Mouse (Mus musculus): Measurements from ENCODE around the gene Agbl5. TPM values are rescaled to one million over a fixed set of nuclear protein-coding genes. Genes with fewer than 3 reads are reported as not detected.

The Agbl5 gene
- polyA plus RNA-seq, 1 experiment from 2014 or later: 18.9 TPM

- H3K4me2 ChIP-seq (ENCODE audit: low read length): peak overlapping the region; percentile 80; the same call in 1 of the 2 replicates
- ATAC-seq: no peak
- H3K9me3 ChIP-seq (replicated peaks; ENCODE audit: control insufficient read depth, low read length): no peaks in the 10 kb centered on the region
- no peak for DNase-seq (ENCODE audit: low spot score)
- H3K36me3 ChIP-seq (ENCODE audit: control insufficient read depth, insufficient read depth, low read length): no peaks in the 10 kb centered on the region
- 0 out of 2 replicates have a peak overlapping the region, but pooled peaks have one; percentile 5 for H3K4me3 ChIP-seq (ENCODE audit: low read depth, low read length)
- WGBS: 63% methylated on average over 19 of the region's 19 CpGs
- H3K27ac ChIP-seq (ENCODE audit: low read depth, low read length): no peak overlapping the region
- H3K27me3 ChIP-seq (replicated peaks; ENCODE audit: control insufficient read depth, insufficient read depth, low read length): no peaks in the 10 kb centered on the region
- H3K4me1 ChIP-seq (ENCODE audit: control insufficient read depth, insufficient read depth, low read length): peaks cover 15% of the 10 kb centered on the region; the same call in 1 of the 2 replicates
- H3K9ac ChIP-seq (ENCODE audit: low read length): no peak overlapping the region
Measured at GRCm38 (mm10) chr5:30920621-30921020, 32.1 kb downstream of the Agbl5 start.

DNA sequence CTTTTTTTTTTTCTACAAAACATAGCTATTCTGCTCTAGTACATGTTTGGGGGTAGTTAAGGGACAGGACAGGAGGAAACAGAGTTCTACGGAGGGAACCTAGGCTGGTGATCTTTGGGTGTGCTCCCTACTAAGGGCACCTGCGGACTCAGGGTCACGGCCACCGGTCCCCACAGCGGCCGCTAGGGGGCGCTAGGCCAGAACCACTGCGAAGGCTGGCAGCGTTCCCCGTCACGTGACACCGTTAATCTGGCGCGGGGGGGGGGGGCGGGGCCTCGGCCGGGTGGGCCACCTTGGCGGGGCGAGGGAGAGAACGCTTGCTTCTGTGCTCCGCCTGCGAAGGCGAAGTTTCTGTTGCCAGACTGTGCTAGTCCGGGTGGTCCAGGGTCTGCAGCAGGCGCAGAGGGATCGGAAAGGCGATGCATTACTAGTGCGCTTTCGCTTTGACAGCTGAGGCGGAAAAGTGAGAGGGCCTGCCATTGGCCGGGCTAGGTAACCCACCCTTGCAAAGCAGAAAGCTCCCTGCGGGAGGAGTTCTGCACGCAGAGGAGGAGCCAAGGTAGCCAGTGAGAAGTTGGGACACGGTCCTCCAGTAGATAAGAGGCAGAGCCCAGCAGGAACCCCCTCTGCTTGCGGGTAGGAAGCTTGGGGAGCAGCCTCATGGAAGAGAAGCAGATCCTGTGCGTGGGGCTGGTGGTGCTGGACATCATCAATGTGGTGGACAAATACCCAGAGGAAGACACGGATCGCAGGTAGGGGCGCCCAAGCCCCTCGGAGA is 33.0 kb downstream of the Agbl5 start, which contains the start of gene Khk:
Gene Khk, plus strand, starts transcription at position 176 of the 778 bp plus-strand sequence.
- Histone ChIP-seq H3K27ac (ENCODE audit: low read depth, low read length) (peak within 1 kb of the TSS; percentile 58), H3K9me3 (replicated peaks; ENCODE audit: control insufficient read depth, low read length) (no peaks in the 10 kb centered on the region), H3K36me3 (ENCODE audit: control insufficient read depth, insufficient read depth, low read length) (no peaks in the 10 kb centered on the region), H3K27me3 (replicated peaks; ENCODE audit: control insufficient read depth, insufficient read depth, low read length) (no peaks in the 10 kb centered on the region), H3K4me3 (ENCODE audit: low read depth, low read length) (peak within 1 kb of the TSS; percentile 43), H3K9ac (ENCODE audit: low read length) (peak within 1 kb of the TSS; percentile 59), H3K4me2 (ENCODE audit: low read length) (peak within 1 kb of the TSS; percentile 80), H3K4me1 (ENCODE audit: control insufficient read depth, insufficient read depth, low read length) (peaks cover 13% of the 10 kb centered on the region; the same call in 1 of the 2 replicates)
- ATAC-seq (peak; percentile 75), DNase-seq (ENCODE audit: low spot score) (peak; percentile 90)
- 1% methylated on average over 40 of the region's 40 CpGs for WGBS

GRCm38 (mm10) chr5:30922581-30923041 is 34.1 kb downstream of the Agbl5 start:
- H3K4me3 ChIP-seq (ENCODE audit: low read depth, low read length): no peak overlapping the region

DNA sequence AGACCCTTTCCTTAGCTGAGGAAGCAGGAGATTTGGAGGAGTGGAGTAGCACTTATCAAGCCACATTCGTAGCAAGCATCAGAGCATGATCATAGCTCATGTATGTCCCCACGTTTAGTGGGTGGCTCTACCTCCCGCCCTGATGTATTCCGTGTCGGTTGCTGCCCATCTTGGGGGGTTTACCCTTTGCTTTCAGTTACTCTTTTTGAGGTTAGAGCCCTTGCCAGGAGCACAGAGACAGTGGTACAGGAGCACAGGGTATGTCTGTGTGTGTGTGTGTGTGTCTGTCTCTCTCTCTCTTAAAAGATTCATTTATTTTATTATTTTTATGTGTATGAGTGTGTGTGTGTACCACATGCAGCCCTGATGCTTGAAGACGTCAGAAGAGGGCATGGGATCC is 34.6 kb downstream of the Agbl5 start:
- Histone ChIP-seq H3K9ac (ENCODE audit: low read length) (no peak overlapping the region), H3K4me2 (ENCODE audit: low read length) (no peak overlapping the region), H3K36me3 (ENCODE audit: control insufficient read depth, insufficient read depth, low read length) (no peaks in the 10 kb centered on the region), H3K4me3 (ENCODE audit: low read depth, low read length) (no peak overlapping the region), H3K9me3 (replicated peaks; ENCODE audit: control insufficient read depth, low read length) (no peaks in the 10 kb centered on the region), H3K27me3 (replicated peaks; ENCODE audit: control insufficient read depth, insufficient read depth, low read length) (no peaks in the 10 kb centered on the region), H3K4me1 (ENCODE audit: control insufficient read depth, insufficient read depth, low read length) (peaks cover 13% of the 10 kb centered on the region; the same call in 1 of the 2 replicates), H3K27ac (ENCODE audit: low read depth, low read length) (no peak overlapping the region)
- 85% methylated on average over 6 of the region's 6 CpGs for WGBS
- DNase-seq (ENCODE audit: low spot score) (no peak), ATAC-seq (no peak)

More at GRCm38 (mm10) chr5:30922581-30923041, 34.1 kb downstream of the Agbl5 start:
- H3K27ac ChIP-seq (ENCODE audit: low read depth, low read length): no peak overlapping the region
- peaks cover 13% of the 10 kb centered on the region; the same call in 1 of the 2 replicates for H3K4me1 ChIP-seq (ENCODE audit: control insufficient read depth, insufficient read depth, low read length)
- H3K27me3 ChIP-seq (replicated peaks; ENCODE audit: control insufficient read depth, insufficient read depth, low read length): no peaks in the 10 kb centered on the region
- 74% methylated on average over 10 of the region's 10 CpGs for WGBS
- H3K9me3 ChIP-seq (replicated peaks; ENCODE audit: control insufficient read depth, low read length): no peaks in the 10 kb centered on the region
- H3K4me2 ChIP-seq (ENCODE audit: low read length): peak overlapping the region; percentile 80; the same call in 1 of the 2 replicates
- no peak overlapping the region for H3K9ac ChIP-seq (ENCODE audit: low read length)
- DNase-seq (ENCODE audit: low spot score): no peak
- no peak for ATAC-seq
- H3K36me3 ChIP-seq (ENCODE audit: control insufficient read depth, insufficient read depth, low read length): no peaks in the 10 kb centered on the region

DNA sequence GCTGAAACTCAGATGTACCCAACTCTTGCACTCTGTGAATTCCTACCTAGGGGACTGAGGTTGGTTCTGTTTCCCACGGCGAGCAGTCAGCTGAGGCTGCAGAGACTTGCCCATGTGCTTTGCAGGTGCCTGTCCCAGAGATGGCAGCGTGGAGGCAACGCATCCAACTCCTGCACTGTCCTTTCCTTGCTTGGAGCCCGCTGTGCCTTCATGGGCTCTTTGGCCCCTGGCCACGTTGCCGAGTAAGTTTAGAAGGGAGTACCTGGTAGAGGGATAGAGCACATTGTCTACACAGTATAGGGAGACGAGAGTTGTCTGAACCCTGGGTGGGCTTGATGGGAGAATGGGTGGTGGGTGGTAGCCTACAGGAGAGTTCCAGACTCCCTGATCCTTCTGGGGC is 36.1 kb downstream of the Agbl5 start:
- H3K9me3 ChIP-seq (replicated peaks; ENCODE audit: control insufficient read depth, low read length): no peaks in the 10 kb centered on the region
- H3K27ac ChIP-seq (ENCODE audit: low read depth, low read length): no peak overlapping the region
- H3K9ac ChIP-seq (ENCODE audit: low read length): no peak overlapping the region
- no peak overlapping the region for H3K4me2 ChIP-seq (ENCODE audit: low read length)
- no peak overlapping the region for H3K4me3 ChIP-seq (ENCODE audit: low read depth, low read length)
- no peak for DNase-seq (ENCODE audit: low spot score)
- WGBS: 78% methylated on average over 8 of the region's 8 CpGs
- ATAC-seq: no peak
- H3K27me3 ChIP-seq (replicated peaks; ENCODE audit: control insufficient read depth, insufficient read depth, low read length): no peaks in the 10 kb centered on the region
- peaks cover 13% of the 10 kb centered on the region; the same call in 1 of the 2 replicates for H3K4me1 ChIP-seq (ENCODE audit: control insufficient read depth, insufficient read depth, low read length)
- H3K36me3 ChIP-seq (ENCODE audit: control insufficient read depth, insufficient read depth, low read length): no peaks in the 10 kb centered on the region

DNA sequence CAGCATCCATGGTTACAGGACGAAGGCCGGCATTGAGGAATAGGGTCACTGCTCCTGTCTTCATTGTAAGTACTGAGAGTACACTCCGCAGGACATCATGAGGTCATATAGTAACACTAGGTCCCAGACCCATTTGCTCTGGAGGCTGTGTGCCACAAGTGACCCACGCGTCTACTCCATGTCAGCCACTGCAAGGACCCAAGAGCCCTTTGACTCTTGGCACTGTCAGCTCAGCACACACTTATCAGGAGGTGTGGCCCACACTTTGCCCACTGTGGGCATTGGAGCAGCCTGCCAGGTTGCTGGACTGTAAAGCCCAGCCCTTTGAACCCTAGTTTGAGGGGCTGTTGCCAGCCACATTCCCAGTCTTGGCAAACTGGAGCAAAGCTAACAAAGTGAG is 36.7 kb downstream of the Agbl5 start:
- Histone ChIP-seq H3K4me1 (ENCODE audit: control insufficient read depth, insufficient read depth, low read length) (peaks cover 13% of the 10 kb centered on the region; the same call in 1 of the 2 replicates), H3K4me2 (ENCODE audit: low read length) (no peak overlapping the region), H3K27me3 (replicated peaks; ENCODE audit: control insufficient read depth, insufficient read depth, low read length) (no peaks in the 10 kb centered on the region), H3K9ac (ENCODE audit: low read length) (no peak overlapping the region), H3K27ac (ENCODE audit: low read depth, low read length) (no peak overlapping the region), H3K36me3 (ENCODE audit: control insufficient read depth, insufficient read depth, low read length) (no peaks in the 10 kb centered on the region), H3K9me3 (replicated peaks; ENCODE audit: control insufficient read depth, low read length) (no peaks in the 10 kb centered on the region), H3K4me3 (ENCODE audit: low read depth, low read length) (no peak overlapping the region)
- WGBS: 94% methylated on average over 5 of the region's 5 CpGs
- ATAC-seq: no peak
- DNase-seq (ENCODE audit: low spot score): no peak

DNA sequence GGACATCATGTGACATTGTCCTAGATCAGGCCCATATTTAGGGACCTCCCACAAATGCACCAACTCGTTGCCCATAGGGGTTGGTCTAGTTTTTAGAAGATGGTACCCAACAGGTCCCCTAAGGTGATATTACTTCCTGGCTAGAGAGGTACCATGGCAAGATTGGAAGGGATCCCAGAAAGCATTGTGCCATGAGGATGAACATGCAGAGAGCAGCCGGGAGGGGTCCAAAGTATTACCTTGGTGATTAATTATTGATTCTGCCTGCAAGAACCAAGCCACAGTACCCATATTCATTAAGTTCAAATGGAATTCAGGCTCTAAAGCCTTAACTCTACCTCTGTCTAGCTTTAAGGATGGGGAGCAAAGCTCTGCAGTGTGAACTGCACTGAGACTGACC is 37.6 kb downstream of the Agbl5 start:
- no peak for DNase-seq (ENCODE audit: low spot score)

DNA sequence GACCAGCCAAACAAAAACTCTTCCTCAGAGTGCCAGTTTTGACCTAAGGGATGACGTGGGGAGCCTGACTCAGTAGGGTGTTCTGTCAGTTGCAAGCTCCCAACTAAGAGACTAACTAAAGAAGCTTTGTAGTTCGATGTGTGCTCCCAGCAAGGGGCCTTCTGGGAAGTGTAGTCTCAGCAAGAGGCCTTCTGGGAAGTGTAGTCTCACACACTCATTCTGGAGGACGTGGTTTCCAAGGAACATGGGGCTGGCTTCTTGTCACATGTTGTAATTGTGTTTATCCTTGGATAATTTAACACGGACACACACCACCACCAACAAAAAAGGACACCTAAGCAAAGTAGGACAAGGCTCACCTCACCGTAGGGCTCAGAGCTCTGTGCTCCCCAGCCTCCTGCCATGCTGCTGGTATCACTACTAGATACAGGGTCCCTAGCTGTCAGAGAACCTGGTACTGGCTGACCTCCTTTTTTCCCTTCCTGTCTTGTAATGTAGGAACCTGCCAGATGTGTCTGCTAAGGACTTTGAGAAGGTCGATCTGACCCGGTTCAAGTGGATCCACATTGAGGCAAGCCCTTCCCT is 39.5 kb downstream of the Agbl5 start:
- Histone ChIP-seq H3K4me2 (ENCODE audit: low read length) (peak overlapping the region; percentile 31; the same call in 1 of the 2 replicates), H3K4me3 (ENCODE audit: low read depth, low read length) (no peak overlapping the region), H3K36me3 (ENCODE audit: control insufficient read depth, insufficient read depth, low read length) (no peaks in the 10 kb centered on the region), H3K27me3 (replicated peaks; ENCODE audit: control insufficient read depth, insufficient read depth, low read length) (no peaks in the 10 kb centered on the region), H3K9ac (ENCODE audit: low read length) (no peak overlapping the region), H3K27ac (ENCODE audit: low read depth, low read length) (no peak overlapping the region), H3K9me3 (replicated peaks; ENCODE audit: control insufficient read depth, low read length) (no peaks in the 10 kb centered on the region), H3K4me1 (ENCODE audit: control insufficient read depth, insufficient read depth, low read length) (no peaks in the 10 kb centered on the region)
- peak; percentile 80 for ATAC-seq
- WGBS: 44% methylated on average over 7 of the region's 7 CpGs
- peak; percentile 77 for DNase-seq (ENCODE audit: low spot score)

More for the DNA sequence above, 37.6 kb downstream of the Agbl5 start:
- no peaks in the 10 kb centered on the region for H3K36me3 ChIP-seq (ENCODE audit: control insufficient read depth, insufficient read depth, low read length)
- H3K4me3 ChIP-seq (ENCODE audit: low read depth, low read length): no peak overlapping the region
- 91% methylated on average over 2 of the region's 2 CpGs for WGBS
- no peak overlapping the region for H3K27ac ChIP-seq (ENCODE audit: low read depth, low read length)
- H3K27me3 ChIP-seq (replicated peaks; ENCODE audit: control insufficient read depth, insufficient read depth, low read length): no peaks in the 10 kb centered on the region
- H3K4me2 ChIP-seq (ENCODE audit: low read length): no peak overlapping the region
- no peak for ATAC-seq
- H3K9ac ChIP-seq (ENCODE audit: low read length): no peak overlapping the region
- H3K4me1 ChIP-seq (ENCODE audit: control insufficient read depth, insufficient read depth, low read length): peaks cover 8% of the 10 kb centered on the region; the same call in 1 of the 2 replicates
- no peaks in the 10 kb centered on the region for H3K9me3 ChIP-seq (replicated peaks; ENCODE audit: control insufficient read depth, low read length)
